ENCODE assay signal across 23 mouse cellular contexts in genomic region chr10:122817741-122818140, GRCm38 (mm10).
A peak's percentile ranks its signal among the peaks of the same experiment; 100 is the strongest.
DNase-seq lines count a peak whose midpoint lies in the region; ATAC-seq lines count a peak whose summit lies in the region.
"Had no signal": no experiment of that assay in that cellular context is flagged by ENCODE, and none has a peak within 500 bp of the region (broad histone marks: within the 10 kb centered on the region; RNA-seq: fewer than 3 reads in every experiment).

No protein-coding gene starts in this region.

- 0 out of 2 replicates have a peak, but pooled peaks have one; percentile 7 for ATAC-seq in neural tube, embryonic 13.5 days (ENCODE audit: low read depth)
- ATAC-seq in monocyte, adult 5-6 weeks (replicated peaks; ENCODE audit: insufficient number of reproducible peaks, low FRiP score, low TSS enrichment, poor library complexity, severe bottlenecking), result peak; percentile 19
- no peak for ATAC-seq in neural tube, embryonic 15.5 days (ENCODE audit: low FRiP score)
- no peak for ATAC-seq in heart, embryonic 12.5 days (ENCODE audit: insufficient number of reproducible peaks, low FRiP score)
- ATAC-seq: forebrain, embryonic 13.5 days; forebrain, embryonic 16.5 days had no signal

- H3K4me2 ChIP-seq in neural tube, embryonic 13.5 days, result no peak overlapping the region
- no peak overlapping the region for H3K4me2 ChIP-seq in neural tube, embryonic 15.5 days
- no peak overlapping the region for H3K4me2 ChIP-seq in heart, embryonic 12.5 days
- H3K4me2 ChIP-seq: forebrain, embryonic 13.5 days; heart, embryonic 13.5 days; hindbrain, embryonic 12.5 days; hindbrain, embryonic 15.5 days had no signal

- H3K9ac ChIP-seq in neural tube, embryonic 13.5 days, result 0 out of 2 replicates have a peak overlapping the region, but pooled peaks have one; percentile 5
- H3K9ac ChIP-seq in neural tube, embryonic 15.5 days (replicated peaks), result no peak overlapping the region
- no peak overlapping the region for H3K9ac ChIP-seq in heart, embryonic 12.5 days
- H3K9ac ChIP-seq: forebrain, embryonic 13.5 days; heart, embryonic 13.5 days; hindbrain, embryonic 12.5 days; hindbrain, embryonic 15.5 days had no signal

- no peaks in the 10 kb centered on the region for H3K9me3 ChIP-seq in heart, embryonic 10.5 days
- no peaks in the 10 kb centered on the region for H3K9me3 ChIP-seq in neural tube, embryonic 13.5 days
- H3K9me3 ChIP-seq in neural tube, embryonic 15.5 days (replicated peaks), result no peaks in the 10 kb centered on the region
- H3K9me3 ChIP-seq in heart, embryonic 12.5 days (replicated peaks), result no peaks in the 10 kb centered on the region
- H3K9me3 ChIP-seq: forebrain, embryonic 10.5 days; forebrain, embryonic 13.5 days; heart, embryonic 13.5 days; hindbrain, embryonic 12.5 days; hindbrain, embryonic 15.5 days had no signal

- H3K27me3 ChIP-seq in heart, embryonic 10.5 days (ENCODE audit: insufficient read depth, poor library complexity, severe bottlenecking), result no peaks in the 10 kb centered on the region
- peaks cover 5% of the 10 kb centered on the region; the same call in 1 of the 2 replicates for H3K27me3 ChIP-seq in neural tube, embryonic 13.5 days
- H3K27me3 ChIP-seq in neural tube, embryonic 15.5 days (replicated peaks), result no peaks in the 10 kb centered on the region
- no peaks in the 10 kb centered on the region for H3K27me3 ChIP-seq in heart, embryonic 12.5 days (replicated peaks)
- H3K27me3 ChIP-seq: forebrain, embryonic 13.5 days; heart, embryonic 13.5 days; hindbrain, embryonic 12.5 days; hindbrain, embryonic 15.5 days had no signal

- no peaks in the 10 kb centered on the region for H3K36me3 ChIP-seq in heart, embryonic 10.5 days
- no peaks in the 10 kb centered on the region for H3K36me3 ChIP-seq in neural tube, embryonic 13.5 days
- no peaks in the 10 kb centered on the region for H3K36me3 ChIP-seq in neural tube, embryonic 15.5 days
- H3K36me3 ChIP-seq in heart, embryonic 12.5 days, result no peaks in the 10 kb centered on the region
- H3K36me3 ChIP-seq: forebrain, embryonic 10.5 days; heart, embryonic 13.5 days; hindbrain, embryonic 12.5 days; hindbrain, embryonic 15.5 days had no signal

- 82% methylated on average over 8 of the region's 8 CpGs for WGBS in heart, embryonic 10.5 days
- WGBS in neural tube, embryonic 13.5 days, result 84% methylated on average over 8 of the region's 8 CpGs
- 79% methylated on average over 8 of the region's 8 CpGs for WGBS in neural tube, embryonic 15.5 days
- WGBS in heart, embryonic 12.5 days, result 76% methylated on average over 8 of the region's 8 CpGs

- no peak overlapping the region for H3K27ac ChIP-seq in heart, embryonic 10.5 days
- peak overlapping the region; percentile 43 for H3K27ac ChIP-seq in neural tube, embryonic 13.5 days (replicated peaks)
- peak overlapping the region; percentile 51 for H3K27ac ChIP-seq in neural tube, embryonic 15.5 days (replicated peaks)
- no peak overlapping the region for H3K27ac ChIP-seq in heart, embryonic 12.5 days (ENCODE audit: poor library complexity, severe bottlenecking)
- H3K27ac ChIP-seq: forebrain, embryonic 10.5 days; forebrain, embryonic 13.5 days; heart, embryonic 13.5 days; hindbrain, embryonic 12.5 days; hindbrain, embryonic 15.5 days had no signal

- H3K4me1 ChIP-seq in heart, embryonic 10.5 days, result peaks cover 8% of the 10 kb centered on the region; the same call in 1 of the 2 replicates
- peaks cover 37% of the 10 kb centered on the region for H3K4me1 ChIP-seq in neural tube, embryonic 13.5 days (replicated peaks)
- H3K4me1 ChIP-seq in neural tube, embryonic 15.5 days, result peaks cover 30% of the 10 kb centered on the region
- no peaks in the 10 kb centered on the region for H3K4me1 ChIP-seq in heart, embryonic 12.5 days (replicated peaks)
- H3K4me1 ChIP-seq: hindbrain, embryonic 12.5 days had no signal

- H3K4me3 ChIP-seq in heart, embryonic 10.5 days, result no peak overlapping the region
- H3K4me3 ChIP-seq in neural tube, embryonic 13.5 days, result no peak overlapping the region
- no peak overlapping the region for H3K4me3 ChIP-seq in neural tube, embryonic 15.5 days (replicated peaks)
- H3K4me3 ChIP-seq in heart, embryonic 12.5 days, result no peak overlapping the region
- H3K4me3 ChIP-seq: forebrain, embryonic 10.5 days; forebrain, embryonic 13.5 days; heart, embryonic 13.5 days; hindbrain, embryonic 12.5 days; hindbrain, embryonic 15.5 days had no signal

- peak; percentile 76 for DNase-seq in heart, adult 11 months
- no peak for DNase-seq in heart, embryonic 10.5 days (ENCODE audit: low spot score)
- DNase-seq in neural tube, embryonic 10.5 days (ENCODE audit: extremely low spot score, low spot score), result no peak
- DNase-seq in adipocyte (ENCODE audit: low spot score), result no peak
- DNase-seq: adrenal gland, adult 2 months; adrenal gland, postnatal 14 days; cerebellum, adult 18-20 months; cerebellum, adult 9-10 months; cerebellum, postnatal 14 days; gastrocnemius, postnatal 10 days; gastrocnemius, postnatal 36 days; heart, postnatal 14 days; heart, postnatal 4 days had no signal

Comparison
In these comparisons a context has a peak if more than half of its experiments do, and no peak if none do; other contexts are left out.
1. ATAC-seq: peak in neural tube, embryonic 13.5 days (single experiment) and monocyte, adult 5-6 weeks (single experiment); none in neural tube, embryonic 15.5 days (single experiment) and heart, embryonic 12.5 days (single experiment).
2. H3K27ac ChIP-seq: peak in neural tube, embryonic 13.5 days (single experiment) and neural tube, embryonic 15.5 days (single experiment); none in heart, embryonic 10.5 days (single experiment) and heart, embryonic 12.5 days (single experiment).